Mouse (Mus musculus) heart, adult 2 months (tissue): Measurements from ENCODE around the gene Zrsr2.

Experiments
- CTCF ChIP-seq: fragments of 200-600 bp; IDR thresholded peaks from 2 replicates; pipeline ENCODE4 v1.8.1; 2022; ENCODE audit warnings: antibody characterized with exemption, mild to moderate bottlenecking, moderate library complexity
- EP300 ChIP-seq: fragments of 200-500 bp; IDR thresholded peaks from 2 replicates; pipeline ENCODE4 v1.6.1; 2011; ENCODE audit warnings: low read depth, low read length, control low read depth; ENCODE audit not compliant: insufficient read depth
- POLR2A ChIP-seq: fragments of 200-500 bp; IDR thresholded peaks from 2 replicates; pipeline ENCODE4 v1.6.1; 2011; ENCODE audit warnings: mild to moderate bottlenecking, low read depth, low read length, control low read depth; ENCODE audit not compliant: insufficient read depth

GRCm38 (mm10) chrX:163981500-163981899 lies 23.0 kb upstream of the Zrsr2 start:
- TF ChIP-seq EP300 (no peak), POLR2A (no peak), CTCF (peak; percentile 27)
